Mouse (Mus musculus) v-Abl transformed pro-B cells (cell line): ENCODE measurements around the gene Tbl1x.

Experiments used
- in situ Hi-C, 2 experiments: fragments of 400-800 bp; cut with MboI; formaldehyde crosslinking; loops; one replicate each; pipeline ENCODE4 v1.15.1; 2025; ENCODE audit not compliant: unreplicated experiment in 2 of 2

The Tbl1x gene

GRCm38 (mm10) chrX:77597674-77598073 is 86.9 kb downstream of the Tbl1x start:
- in situ Hi-C loops = no loop called here

GRCm38 (mm10) chrX:77598736-77599135 is 87.9 kb downstream of the Tbl1x start:
- in situ Hi-C loops = no loop called here

- in situ Hi-C loops = no loop called here
These were observed 92.9 kb downstream of the Tbl1x start for GRCm38 (mm10) chrX:77603496-77604258.

GRCm38 (mm10) chrX:77607488-77607887 is 96.7 kb downstream of the Tbl1x start:
- in situ Hi-C loops = no loop called here

DNA sequence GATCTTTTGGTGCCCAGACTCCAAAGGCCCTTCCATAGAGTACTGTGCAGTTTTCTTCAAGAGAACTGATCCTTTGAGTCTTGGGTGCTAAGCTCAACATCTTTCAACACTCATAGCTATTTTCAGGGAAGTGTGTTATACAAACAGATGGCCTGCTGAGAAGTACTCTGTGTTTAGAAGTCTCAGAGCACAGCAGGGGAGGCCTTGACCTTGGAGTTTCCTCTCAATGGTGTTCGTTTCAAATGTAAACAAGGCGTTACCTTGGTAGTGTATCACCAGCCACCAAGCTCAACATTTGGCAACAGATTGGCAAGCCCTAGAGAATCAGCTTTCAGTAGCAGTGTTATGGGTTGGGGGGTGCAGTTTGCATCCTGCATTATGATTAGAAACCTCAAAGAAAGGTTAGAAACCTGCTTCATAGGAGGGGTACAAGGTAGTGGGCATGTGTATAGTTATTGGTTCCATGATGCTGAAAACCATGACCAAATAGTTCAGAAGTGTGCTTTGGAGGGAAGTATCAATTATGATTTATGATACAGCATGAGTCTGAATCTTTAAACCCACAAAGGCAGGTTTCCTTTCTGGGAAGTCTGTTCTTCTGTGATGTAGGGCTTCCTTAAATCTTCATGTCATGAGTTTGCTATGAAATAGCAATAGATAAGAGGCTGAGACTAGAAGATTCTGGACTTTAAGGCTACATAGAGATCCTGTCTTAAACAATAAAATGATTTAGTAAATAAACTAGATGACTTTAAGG is 98.3 kb downstream of the Tbl1x start:
- in situ Hi-C loops = no loop called here

GRCm38 (mm10) chrX:77611938-77612337 is 101.1 kb downstream of the Tbl1x start:
- in situ Hi-C loops = no loop called here

DNA sequence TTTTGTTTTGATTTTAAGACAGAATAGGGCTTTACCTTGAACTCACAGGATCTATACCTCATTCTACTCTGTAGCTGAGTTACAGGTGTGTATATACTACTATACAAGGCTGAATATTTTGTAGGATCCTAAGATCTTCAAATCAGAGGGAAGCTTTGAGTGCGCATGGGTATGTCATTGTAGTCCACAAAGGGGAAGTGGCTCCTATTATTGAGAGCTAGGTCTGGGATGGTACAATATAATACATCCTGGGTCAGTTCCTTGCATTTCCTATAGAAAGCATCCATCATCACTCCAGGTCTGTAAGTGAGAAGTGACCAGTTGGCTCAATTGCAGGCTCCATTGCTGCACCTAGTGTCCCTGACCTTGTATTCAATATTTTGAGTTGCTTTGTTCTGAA is 102.2 kb downstream of the Tbl1x start:
- in situ Hi-C loops = no loop called here

DNA sequence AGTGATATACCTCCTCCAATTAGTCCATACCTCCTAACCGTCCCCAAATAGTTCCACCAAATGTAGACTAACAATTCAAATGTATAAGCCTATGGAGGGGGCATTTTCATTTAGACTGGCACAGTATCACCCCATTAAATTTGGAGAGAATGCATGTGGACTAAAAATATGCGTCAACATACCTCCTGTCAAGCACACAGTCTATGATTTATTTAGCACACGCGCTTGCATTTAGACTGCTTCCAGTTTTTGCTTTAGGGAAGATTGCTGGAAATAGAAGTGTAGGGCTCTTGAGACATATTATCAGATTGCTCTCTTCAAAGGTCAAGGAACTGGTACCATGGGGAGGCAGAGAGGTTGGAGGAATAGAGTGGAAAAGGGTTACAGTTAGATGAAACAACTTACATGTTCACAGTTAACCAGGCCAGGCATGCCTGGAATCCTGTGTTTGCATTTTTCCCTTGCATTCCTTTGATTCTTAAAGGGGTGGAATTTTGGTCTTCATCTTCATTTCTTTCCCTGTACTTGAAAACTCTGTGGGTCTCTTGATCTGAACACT is 105.0 kb downstream of the Tbl1x start:
- in situ Hi-C loops = no loop called here

DNA sequence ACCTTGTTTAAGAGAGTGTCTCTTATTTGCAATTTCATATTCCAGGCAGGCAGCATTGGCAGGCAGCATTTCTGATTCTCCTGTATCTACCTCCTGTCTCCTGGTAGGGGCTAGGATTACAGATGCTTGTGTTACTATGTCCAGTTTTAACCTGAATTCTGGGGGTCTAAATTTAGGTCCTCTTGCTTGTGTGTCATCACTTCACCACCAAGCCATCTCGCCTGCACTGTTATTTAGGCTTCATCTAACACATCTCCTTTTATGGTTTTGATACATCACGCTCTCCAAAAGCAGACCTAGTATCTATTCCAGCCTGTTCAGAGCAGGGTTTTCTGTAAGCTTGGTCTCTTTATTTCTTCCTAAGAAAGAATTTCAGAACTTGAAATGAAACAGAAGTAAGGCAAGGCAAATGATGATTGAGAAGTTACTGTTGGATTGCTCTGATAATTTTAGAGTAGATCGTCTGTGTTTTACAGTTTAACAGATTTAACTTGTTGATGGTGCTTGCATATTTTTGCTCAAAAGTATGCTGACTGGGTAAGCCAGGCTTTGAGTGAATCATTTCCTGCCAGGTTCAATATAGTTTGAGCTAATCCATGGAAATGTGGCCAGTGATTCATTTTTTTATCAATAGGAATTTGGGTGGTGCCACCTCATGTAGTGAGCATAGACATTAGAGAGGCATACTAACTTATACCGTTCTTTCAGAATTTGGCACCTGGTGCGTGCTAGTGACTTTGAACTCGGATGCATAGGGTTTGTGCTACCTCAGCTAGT is 106.7 kb downstream of the Tbl1x start:
- in situ Hi-C loops = no loop called here

- in situ Hi-C loops = loop anchor here (10.0 to 25.0 kb wide), 2 partner anchors 157 to 196 kb away; partner anchors contain the start of gene Prkx (in 1 of the 2)
These were observed 119.6 kb downstream of the Tbl1x start for GRCm38 (mm10) chrX:77630439-77630838.

GRCm38 (mm10) chrX:77636499-77636898 is 125.7 kb downstream of the Tbl1x start:
- in situ Hi-C loops = loop anchor here (5.0 to 25.0 kb wide), 6 partner anchors 129 to 324 kb away; partner anchors contain the start of gene Prkx (in 1 of the 2)

- in situ Hi-C loops = loop anchor here (5.0 to 25.0 kb wide), 6 partner anchors 131 to 326 kb away; partner anchors contain the start of gene Prkx (in 1 of the 2)
These were observed 127.3 kb downstream of the Tbl1x start for GRCm38 (mm10) chrX:77638076-77638475.

DNA sequence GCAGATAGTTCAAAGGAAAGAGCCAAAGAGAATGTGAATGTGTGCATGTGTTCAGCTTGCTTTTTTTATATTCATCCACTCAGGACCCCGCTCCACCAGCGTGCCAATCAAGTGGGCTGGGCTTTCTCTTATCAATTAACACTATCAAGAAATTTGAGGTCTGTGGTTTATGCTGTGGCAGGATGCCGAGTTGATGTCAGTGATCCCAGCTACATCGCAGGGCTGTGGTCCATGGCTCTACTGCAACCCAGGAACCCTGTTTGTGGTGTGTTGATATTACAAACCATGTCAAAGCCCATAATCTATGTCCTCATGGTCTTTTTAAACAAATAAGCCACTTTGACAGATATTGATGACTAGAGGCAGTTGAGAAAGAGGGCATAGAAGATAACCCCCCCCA is 129.5 kb downstream of the Tbl1x start:
- in situ Hi-C loops = loop anchor here in 1 of 2 experiments (25.0 kb wide), 1 partner anchor 147 kb away; the partner anchor contains the start of gene Prkx

DNA sequence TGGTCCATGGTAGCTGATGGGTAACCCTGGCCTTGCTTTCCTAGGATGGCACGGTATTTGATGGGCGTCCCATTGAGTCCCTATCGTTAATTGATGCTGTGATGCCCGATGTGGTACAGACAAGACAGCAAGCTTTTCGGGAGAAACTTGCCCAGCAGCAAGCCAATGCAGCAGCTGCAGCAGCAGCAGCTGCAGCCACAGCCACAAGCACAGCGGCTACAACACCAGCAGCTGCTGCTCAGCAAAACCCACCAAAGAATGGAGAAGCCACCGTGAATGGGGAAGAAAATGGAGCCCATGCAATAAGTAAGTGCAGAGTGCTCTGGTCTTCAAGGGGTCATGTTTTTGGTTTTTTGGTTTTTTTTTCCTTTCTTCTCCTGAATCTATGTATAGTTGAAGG is 135.4 kb downstream of the Tbl1x start:
- in situ Hi-C loops = loop anchor here in 1 of 2 experiments (25.0 kb wide), 1 partner anchor 141 kb away; the partner anchor contains the start of gene Prkx

- in situ Hi-C loops = no loop called here
These were observed 139.4 kb downstream of the Tbl1x start for GRCm38 (mm10) chrX:77650246-77650645.

GRCm38 (mm10) chrX:77662030-77662429 is 151.2 kb downstream of the Tbl1x start:
- in situ Hi-C loops = no loop called here

DNA sequence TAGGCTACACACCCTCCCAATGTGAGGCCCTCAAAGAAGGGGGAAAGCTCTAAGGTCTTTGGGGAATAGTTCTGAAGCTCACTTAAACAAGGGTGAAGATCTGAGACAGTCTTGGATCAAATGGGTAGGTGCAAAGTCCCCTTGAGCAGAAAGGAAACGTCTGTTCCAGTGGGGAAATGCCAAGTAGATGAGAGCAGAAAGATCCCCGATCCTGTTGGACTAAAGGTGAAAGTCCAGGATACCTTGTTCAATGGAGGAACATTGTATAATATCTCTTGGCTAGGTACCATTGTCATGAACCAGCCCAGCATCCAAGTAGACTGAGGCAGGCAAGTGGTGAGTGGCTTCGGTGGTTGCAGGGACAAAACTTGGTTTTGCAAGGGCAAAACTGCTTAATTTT is 152.5 kb downstream of the Tbl1x start:
- in situ Hi-C loops = no loop called here

GRCm38 (mm10) chrX:77665030-77665429 is 154.2 kb downstream of the Tbl1x start:
- in situ Hi-C loops = no loop called here

DNA sequence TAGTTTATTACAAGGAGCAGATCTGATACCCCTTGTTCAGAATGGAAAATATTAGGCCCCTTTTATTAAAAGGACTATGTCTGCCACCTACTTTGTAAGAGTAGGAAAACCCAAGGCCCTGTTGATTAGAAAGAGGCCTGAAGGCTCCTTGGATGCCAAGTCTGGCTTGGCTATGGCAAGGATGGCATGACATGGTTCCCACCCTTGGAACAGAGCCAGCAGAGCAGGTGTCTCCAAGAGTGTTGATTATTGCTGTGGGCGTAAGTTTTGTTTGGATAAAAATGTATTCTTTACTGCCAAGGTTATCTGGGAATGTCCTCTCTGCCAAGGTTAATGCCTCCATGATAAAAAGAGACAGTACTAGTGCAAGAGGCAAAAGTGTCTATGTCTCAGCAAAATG is 156.1 kb downstream of the Tbl1x start:
- in situ Hi-C loops = no loop called here

GRCm38 (mm10) chrX:77667441-77667840 is 156.6 kb downstream of the Tbl1x start:
- in situ Hi-C loops = no loop called here
